Comparison of ENCODE assay signal across 8 mouse cellular contexts in genomic region chr14:33250956-33251745, GRCm38 (mm10). TPM values are rescaled to one million over a fixed set of nuclear protein-coding genes. Genes with fewer than 3 reads are reported as not detected.
A peak's percentile ranks its signal among the peaks of the same experiment; 100 is the strongest.
DNase-seq lines count a peak whose midpoint lies in the region; ATAC-seq and TF ChIP-seq lines count a peak whose summit lies in the region.

No protein-coding gene starts in this region.

- no peak for DNase-seq in gastrocnemius, adult 2 months
- no peak for DNase-seq in gastrocnemius, adult 18-20 months (ENCODE audit: low spot score)
- DNase-seq in forebrain, postnatal 0 days = no peak
- no peak for DNase-seq in spleen, adult 12 weeks (ENCODE audit: low spot score)
- DNase-seq in spleen, postnatal 10 days (ENCODE audit: low spot score in 2 of 2) = no peak
- DNase-seq in spleen, postnatal 14 days (ENCODE audit: low spot score in 2 of 2) = no peak

- no peak for TF ChIP-seq CTCF in gastrocnemius, adult 2 months (IDR thresholded peaks at IDR 0.05)
- TF ChIP-seq CTCF in C2C12 (IDR thresholded peaks at IDR 0.05; ENCODE audit: control insufficient read depth, insufficient read depth, insufficient read length) = no peak
- TF ChIP-seq CTCF in forebrain, postnatal 0 days (IDR thresholded peaks at IDR 0.05; ENCODE audit: low read depth) = no peak

- H3K79me3 ChIP-seq in C2C12 (ENCODE audit: low read depth) = peaks cover 57% of the 10 kb centered on the region

- peak overlapping the region; percentile 68 for H3K27ac ChIP-seq in gastrocnemius, adult 2 months
- no peak overlapping the region for H3K27ac ChIP-seq in forebrain, postnatal 0 days (ENCODE audit: low read depth, low read length)
- no peak overlapping the region for H3K27ac ChIP-seq in liver, embryonic 16.5 days (ENCODE audit: low read length)

- peaks cover 39% of the 10 kb centered on the region for H3K36me3 ChIP-seq in C2C12 (ENCODE audit: control insufficient read depth, insufficient read depth)
- H3K36me3 ChIP-seq in forebrain, postnatal 0 days (ENCODE audit: insufficient read depth) = no peaks in the 10 kb centered on the region
- H3K36me3 ChIP-seq in liver, embryonic 16.5 days (ENCODE audit: control insufficient read depth, insufficient read depth) = no peaks in the 10 kb centered on the region

- intact Hi-C loops in gastrocnemius, adult 2 months (cut with DNase I) = no loop called here

- H3K9me3 ChIP-seq in forebrain, postnatal 0 days (ENCODE audit: low read length) = no peaks in the 10 kb centered on the region
- no peaks in the 10 kb centered on the region for H3K9me3 ChIP-seq in liver, embryonic 16.5 days (replicated peaks; ENCODE audit: control insufficient read depth, low read length)

- H3K4me2 ChIP-seq in forebrain, postnatal 0 days (ENCODE audit: low read depth) = peak overlapping the region; percentile 66
- peak overlapping the region; percentile 55 for H3K4me2 ChIP-seq in liver, embryonic 16.5 days (ENCODE audit: low read depth, low read length)

- H3K4me1 ChIP-seq in forebrain, postnatal 0 days (ENCODE audit: insufficient read depth) = peaks cover 10% of the 10 kb centered on the region; the same call in 1 of the 2 replicates
- no peaks in the 10 kb centered on the region; the same call in 1 of the 2 replicates for H3K4me1 ChIP-seq in liver, embryonic 16.5 days (ENCODE audit: control insufficient read depth, low read depth, low read length)

- peaks cover 71% of the 10 kb centered on the region for H3K79me2 ChIP-seq in C2C12 (ENCODE audit: control insufficient read depth, insufficient read depth)

- H3ac ChIP-seq in C2C12 (ENCODE audit: control insufficient read depth, insufficient read length, low read depth) = peak overlapping the region; percentile 94

- 9% methylated on average over 13 of the region's 13 CpGs for WGBS in forebrain, postnatal 0 days
- 7% methylated on average over 13 of the region's 13 CpGs for WGBS in liver, embryonic 16.5 days (ENCODE audit: insufficient replicate concordance)

- H3K9ac ChIP-seq in forebrain, postnatal 0 days = no peak overlapping the region
- no peak overlapping the region for H3K9ac ChIP-seq in liver, embryonic 16.5 days (ENCODE audit: low read depth, low read length)

- ATAC-seq in forebrain, postnatal 0 days = no peak
- no peak for ATAC-seq in liver, embryonic 16.5 days (ENCODE audit: low read depth)

- H3K4me3 ChIP-seq in gastrocnemius, adult 2 months = peak overlapping the region; percentile 69
- peak overlapping the region; percentile 80 for H3K4me3 ChIP-seq in C2C12 (ENCODE audit: insufficient read depth, poor library complexity, severe bottlenecking)
- H3K4me3 ChIP-seq in forebrain, postnatal 0 days (ENCODE audit: low read depth, low read length) = peak overlapping the region; percentile 34
- H3K4me3 ChIP-seq in liver, embryonic 16.5 days (ENCODE audit: low read depth, low read length) = peak overlapping the region; percentile 28

- H3K27me3 ChIP-seq in C2C12 (ENCODE audit: control insufficient read depth, insufficient read depth, insufficient read length) = no peaks in the 10 kb centered on the region
- H3K27me3 ChIP-seq in forebrain, postnatal 0 days (ENCODE audit: insufficient read depth, low read length) = peaks cover 5% of the 10 kb centered on the region; the same call in 1 of the 2 replicates
- H3K27me3 ChIP-seq in liver, embryonic 16.5 days (ENCODE audit: control insufficient read depth, insufficient read depth, low read depth, low read length) = peaks cover 14% of the 10 kb centered on the region

TF ChIP-seq in C2C12, 6 proteins besides CTCF, POLR2A, EP300 and RAD21:
- TF ChIP-seq MYOD1 (IDR thresholded peaks at IDR 0.05; ENCODE audit: control insufficient read depth, insufficient read length, low read depth) = no peak
- peak; percentile 12 for TF ChIP-seq MAX (IDR thresholded peaks at IDR 0.05)

RNA-seq across cellular contexts. Expression of gene Arhgap22, which starts 37.3 kb away (rescaled TPM):
- total RNA-seq in gastrocnemius, adult 2 months (2021) = 1 to 10 TPM in 1 of 2 experiments, under 1 TPM in 1; 0.97 to 1.2 TPM
- 1 to 10 TPM in 1 of 2 experiments, under 1 TPM in 1; 0.41 to 1.3 TPM for total RNA-seq in gastrocnemius, adult 18-20 months (2021)
- polyA plus RNA-seq in C2C12 (2012; fragmentation: generic; extraction: Trizol) = 230 TPM
- total RNA-seq in forebrain, postnatal 0 days (2014; rRNA removed) = 1.8 and 3.3 TPM in 2 replicates
- polyA plus RNA-seq in forebrain, postnatal 0 days (2015; fragmentation: Nextera tagmentation; extraction: Ambion mirVana) = 2.2 and 3.9 TPM in 2 replicates
- 3.1 and 4.1 TPM in 2 replicates for polyA plus RNA-seq in liver, embryonic 16.5 days (2015; fragmentation: Nextera tagmentation; extraction: Ambion mirVana)

Comparison
In these comparisons a context has a peak if more than half of its experiments do, and no peak if none do; other contexts are left out.
1. H3K4me3 ChIP-seq: peak in every context shown above with its lines; median percentile 80 in C2C12; 69 in gastrocnemius, adult 2 months; 34 in forebrain, postnatal 0 days; 28 in liver, embryonic 16.5 days.